14 mouse cellular contexts compared by ENCODE assay signal in genomic region chr13:29161436-29161835, GRCm38 (mm10).
"Had no signal": no experiment of that assay in that cellular context is flagged by ENCODE, and none has a peak within 500 bp of the region (broad histone marks: within the 10 kb centered on the region; RNA-seq: fewer than 3 reads in every experiment).

No protein-coding gene starts in this region.

- ATAC-seq: liver, embryonic 12.5 days; midbrain, embryonic 15.5 days had no signal

- H3K9me3 ChIP-seq: limb, embryonic 10.5 days; liver, embryonic 12.5 days; midbrain, embryonic 15.5 days; neural tube, embryonic 12.5 days had no signal

- H3K4me3 ChIP-seq: limb, embryonic 10.5 days; liver, embryonic 12.5 days; megakaryocyte, embryonic 14.5 days; midbrain, embryonic 15.5 days; neural tube, embryonic 12.5 days had no signal

- H3K4me1 ChIP-seq: liver, embryonic 12.5 days; megakaryocyte, embryonic 14.5 days had no signal

- H3K4me2 ChIP-seq: liver, embryonic 12.5 days; lung, embryonic 14.5 days; midbrain, embryonic 11.5 days; midbrain, embryonic 15.5 days; neural tube, embryonic 12.5 days had no signal

- H3K27ac ChIP-seq: limb, embryonic 10.5 days; liver, embryonic 12.5 days; macrophage; midbrain, embryonic 15.5 days; neural tube, embryonic 12.5 days had no signal

- H3K36me3 ChIP-seq: limb, embryonic 10.5 days; liver, embryonic 12.5 days; midbrain, embryonic 15.5 days; neural tube, embryonic 12.5 days had no signal

- H3K9ac ChIP-seq: liver, embryonic 12.5 days; lung, embryonic 14.5 days; midbrain, embryonic 15.5 days; neural tube, embryonic 12.5 days had no signal

- H3K27me3 ChIP-seq: liver, embryonic 12.5 days; megakaryocyte, embryonic 14.5 days; midbrain, embryonic 15.5 days; neural tube, embryonic 12.5 days had no signal

- DNase-seq: kidney, adult 18-20 months; kidney, postnatal 10 days; kidney, postnatal 4 days; lung, embryonic 14.5 days; lung, postnatal 10 days; right cerebral cortex, postnatal 4 days; spleen, adult 18-20 months had no signal
